Mouse (Mus musculus) heart, postnatal 25 days (tissue): Measurements from ENCODE around the gene Gm20388. TPM values are rescaled to one million over a fixed set of nuclear protein-coding genes. Genes with fewer than 3 reads are reported as not detected.
"Not testable (repeated sequence)": the region's sequence is repeated elsewhere in the genome, so short reads cannot be mapped to it uniquely, and the experiment has no call there.

Experiments
- DNase-seq: peaks from one replicate; pipeline ENCODE4 v3.0.0; 2022; ENCODE audit warnings: low spot score
- intact Hi-C: fragments of 180-260 bp; cut with DNase I; formaldehyde crosslinking; loops from one replicate; pipeline ENCODE4 v1.15.1; 2025
- total RNA-seq, 2 experiments: library from RNA; stranded (reverse); gene quantifications; 2 replicates each; pipeline ENCODE4 v1.2.3; 2021

Gene Gm20388
- total RNA-seq, 2 experiments from 2014 or later = 2.7 TPM; not detected in 1

- intact Hi-C loops = loop anchor here (1.0 to 5.0 kb wide), 3 partner anchors 60 to 211 kb away; no protein-coding TSS in a partner anchor
- DNase-seq = no peak
These were observed 2708.2 kb downstream of the Gm20388 start for GRCm38 (mm10) chr8:122618660-122619378.

GRCm38 (mm10) chr8:122620446-122620845 lies 2709.8 kb downstream of the Gm20388 start:
- intact Hi-C loops = loop anchor here (5.0 kb wide), 1 partner anchor 42 kb away; no protein-coding TSS in a partner anchor
- no peak for DNase-seq

GRCm38 (mm10) chr8:122622727-122623126 lies 2712.1 kb downstream of the Gm20388 start, which contains the start of gene Pabpn1l:
Gene Pabpn1l (minus strand): TSS chr8:122622739.
- no peak for DNase-seq
- intact Hi-C loops = loop anchor here (5.0 kb wide), 1 partner anchor 40 kb away; no protein-coding TSS in a partner anchor

DNA sequence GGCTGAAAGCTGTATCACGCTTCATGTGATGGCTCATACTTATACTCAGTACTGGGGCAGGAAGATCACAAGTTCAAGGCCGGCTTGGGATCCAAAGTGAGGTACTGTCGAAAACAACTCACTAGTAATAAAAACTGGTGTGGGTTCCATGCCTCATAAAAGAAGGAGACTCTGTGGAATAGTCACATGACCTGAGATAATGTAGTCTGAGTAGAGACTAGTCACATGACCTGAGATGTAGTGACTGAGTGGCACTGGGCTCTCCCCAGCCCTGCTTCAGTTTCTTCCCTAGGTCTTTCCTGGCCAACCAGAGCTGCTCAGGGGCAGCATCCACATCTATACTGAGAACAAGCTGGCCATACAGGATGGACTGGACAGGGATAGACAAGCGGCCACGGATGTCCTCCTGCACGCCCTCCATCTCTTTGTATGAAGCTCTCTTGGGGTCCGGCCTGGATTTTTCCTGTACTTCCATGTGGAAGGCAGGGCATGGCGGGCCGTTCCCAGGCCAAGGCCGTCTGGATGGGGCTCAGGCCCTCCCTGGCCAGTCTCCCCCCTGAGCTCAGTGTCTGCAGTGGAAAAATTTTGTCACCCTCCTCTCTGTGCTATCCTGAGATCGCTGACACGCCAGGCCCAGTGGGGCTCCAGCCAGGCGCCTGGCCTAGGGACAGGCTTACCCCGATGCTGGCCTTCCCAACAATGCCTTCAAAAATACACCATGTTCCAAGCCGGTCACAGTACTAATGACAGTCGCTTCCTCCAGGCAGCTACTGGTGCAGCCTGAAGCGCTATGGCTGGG lies 2713.4 kb downstream of the Gm20388 start:
- peak; percentile 75 for DNase-seq
- intact Hi-C loops = loop anchor here (5.0 kb wide), 1 partner anchor 38 kb away; no protein-coding TSS in a partner anchor

DNA sequence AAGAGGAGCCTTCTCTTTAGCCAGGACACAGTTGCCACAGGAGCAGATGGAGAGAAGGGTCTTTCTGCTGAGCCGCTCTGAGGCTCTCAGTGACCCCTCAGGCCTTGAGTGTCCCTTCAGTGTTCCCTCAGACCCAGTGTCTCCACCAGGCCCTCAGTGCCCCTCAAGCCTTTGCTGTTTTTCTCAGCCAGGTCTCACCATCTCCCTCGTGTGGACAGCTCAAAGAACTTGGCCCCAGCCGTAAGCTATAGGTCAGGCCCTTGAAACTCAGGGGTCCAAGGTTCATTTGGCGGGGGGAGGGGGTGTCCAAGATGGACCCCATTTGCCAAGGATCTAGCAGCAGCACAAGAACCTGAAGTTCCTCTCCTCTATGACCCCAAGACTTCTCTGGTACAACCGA lies 2714.0 kb downstream of the Gm20388 start:
- no peak for DNase-seq
- intact Hi-C loops = loop anchor here (5.0 kb wide), 1 partner anchor 38 kb away; no protein-coding TSS in a partner anchor

DNA sequence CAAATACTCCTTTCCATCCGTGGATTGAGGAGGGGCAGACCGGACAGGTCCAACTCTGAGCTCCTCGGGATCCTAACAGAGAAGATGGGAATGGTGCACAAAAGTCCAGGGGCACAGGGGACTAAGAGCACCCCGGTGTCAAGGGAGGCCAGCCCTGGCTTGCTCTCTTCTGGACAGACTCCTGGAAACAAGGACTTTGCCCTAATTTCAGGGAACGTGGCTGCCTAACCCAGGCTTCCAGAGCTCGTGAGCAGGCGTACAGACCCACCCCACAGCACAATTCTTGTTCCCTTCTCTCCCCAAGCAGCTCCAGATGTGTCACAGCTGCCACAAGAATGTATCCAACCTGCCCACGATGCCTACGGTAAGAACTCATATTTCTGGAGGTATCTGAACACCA lies 2715.2 kb downstream of the Gm20388 start:
- intact Hi-C loops = no loop called here
- DNase-seq = no peak

DNA sequence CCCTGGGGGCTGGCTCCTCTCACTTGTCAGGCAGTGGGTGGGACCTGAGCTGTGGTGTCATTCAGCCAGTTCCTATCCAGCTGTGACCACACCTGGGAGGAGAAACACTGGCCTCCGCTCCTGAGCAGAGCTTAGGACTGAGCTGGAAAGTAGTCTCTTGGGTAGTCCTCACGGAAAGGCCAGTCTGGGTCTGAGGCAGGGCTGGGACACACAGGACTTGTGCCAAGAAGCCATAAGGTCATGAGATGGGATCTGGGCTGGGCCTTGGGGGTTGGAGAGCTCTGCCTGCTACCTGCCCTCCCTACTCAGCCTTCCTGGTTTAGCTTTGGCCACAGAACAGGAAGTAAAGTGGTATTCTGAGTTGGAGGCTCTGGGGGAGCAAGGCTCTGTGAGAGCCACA lies 2716.3 kb downstream of the Gm20388 start:
- intact Hi-C loops = no loop called here
- no peak for DNase-seq

DNA sequence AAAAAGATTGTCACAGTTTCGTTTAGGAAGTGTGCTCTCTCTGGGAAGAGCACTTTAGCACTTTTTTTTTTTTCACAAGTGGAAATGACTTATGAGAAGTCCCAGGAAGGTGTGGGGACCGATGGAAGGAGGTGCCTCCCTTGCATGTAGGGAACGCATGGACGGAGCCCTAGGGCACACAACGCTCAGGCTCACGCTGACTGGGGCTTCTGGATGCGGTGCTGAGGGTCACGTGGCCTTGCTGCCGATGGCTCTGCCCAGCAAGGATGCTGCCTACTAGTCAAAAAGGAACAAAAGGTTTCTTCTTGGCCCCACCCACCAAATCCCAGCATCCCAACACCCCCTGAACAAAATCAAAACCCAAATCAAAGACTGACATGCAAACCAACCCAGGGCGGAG lies 2718.7 kb downstream of the Gm20388 start:
- DNase-seq = no peak
- intact Hi-C loops = no loop called here

- DNase-seq = no peak
- intact Hi-C loops = no loop called here
These were observed 2720.1 kb downstream of the Gm20388 start for GRCm38 (mm10) chr8:122630696-122631095.

- intact Hi-C loops, DNase-seq: not testable (repeated sequence)
These were observed 2721.5 kb downstream of the Gm20388 start for GRCm38 (mm10) chr8:122632134-122632533.

GRCm38 (mm10) chr8:122633205-122633604 lies 2722.6 kb downstream of the Gm20388 start:
- intact Hi-C loops = no loop called here
- no peak for DNase-seq

GRCm38 (mm10) chr8:122635878-122636802 lies 2725.5 kb downstream of the Gm20388 start:
- no peak for DNase-seq
- intact Hi-C loops = no loop called here

- DNase-seq = no peak
- intact Hi-C loops = no loop called here
These were observed 2726.1 kb downstream of the Gm20388 start for GRCm38 (mm10) chr8:122636803-122637175.

GRCm38 (mm10) chr8:122637230-122637629 lies 2726.6 kb downstream of the Gm20388 start:
- intact Hi-C loops = no loop called here
- no peak for DNase-seq

GRCm38 (mm10) chr8:122638601-122639000 lies 2728.0 kb downstream of the Gm20388 start:
- DNase-seq = no peak
- intact Hi-C loops = no loop called here

GRCm38 (mm10) chr8:122639521-122640248 lies 2729.0 kb downstream of the Gm20388 start:
- DNase-seq = peak; percentile 76
- intact Hi-C loops = no loop called here

DNA sequence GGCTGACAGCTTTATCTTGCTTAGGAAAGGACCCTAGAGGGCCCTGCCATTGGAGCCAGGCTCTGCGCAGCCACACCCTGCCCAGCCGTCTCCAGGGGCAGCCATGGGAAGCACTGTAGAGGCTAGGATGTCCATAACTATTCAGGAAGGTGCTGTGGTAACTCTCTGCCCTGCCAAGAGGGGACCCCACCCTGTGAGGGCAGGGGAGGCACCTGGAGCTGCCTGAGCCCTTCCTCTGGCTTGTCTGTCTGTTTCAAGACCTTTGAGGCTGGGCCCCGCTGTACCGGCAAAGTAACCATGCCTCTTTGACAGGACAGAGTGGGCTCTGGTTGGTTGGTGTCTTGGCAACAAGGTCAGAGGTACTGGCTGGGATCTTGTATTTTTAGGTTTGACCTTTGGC lies 2730.2 kb downstream of the Gm20388 start:
- intact Hi-C loops = no loop called here
- DNase-seq = no peak

- DNase-seq = no peak
- intact Hi-C loops = no loop called here
These were observed 2730.8 kb downstream of the Gm20388 start for GRCm38 (mm10) chr8:122641406-122641805.

DNA sequence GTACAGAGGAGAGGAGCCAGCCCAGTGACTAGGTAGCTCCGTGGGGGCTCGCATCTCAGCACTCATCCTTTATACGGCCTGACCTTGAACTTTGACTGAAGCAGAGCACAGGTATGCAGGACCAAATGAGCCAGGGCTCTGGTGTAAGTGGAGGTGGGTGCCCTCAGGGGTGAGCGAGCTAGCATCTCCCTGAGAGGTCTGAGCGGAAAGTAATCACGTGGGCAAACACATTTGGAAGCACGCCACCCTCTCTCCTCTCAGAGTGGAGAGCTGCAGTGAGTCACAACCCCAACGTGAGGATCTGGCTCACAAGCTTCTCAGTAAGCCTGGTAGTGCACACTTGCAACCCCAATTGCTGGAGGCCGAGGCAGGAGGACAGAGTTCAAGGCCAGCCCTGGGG lies 2731.4 kb downstream of the Gm20388 start:
- intact Hi-C loops = no loop called here
- DNase-seq = no peak
